Mouse (Mus musculus) lung, embryonic 14.5 days (tissue): ENCODE data around the gene 1110012L19Rik. TPM values are rescaled to one million over a fixed set of nuclear protein-coding genes. Genes with fewer than 3 reads are reported as not detected.
"Not testable (repeated sequence)": the region's sequence is repeated elsewhere in the genome, so short reads cannot be mapped to it uniquely, and the experiment has no call there.

Experiments used
- ATAC-seq: fragments of 200-750 bp; cut with Nextera tagmentation; 2 replicates; pipeline ENCODE4 v1.8.0; 2017; ENCODE audit warnings: mild to moderate bottlenecking, moderate TSS enrichment, moderate library complexity; ENCODE audit not compliant: insufficient read depth
- DNase-seq: peaks from one replicate; pipeline ENCODE4 v3.0.0-alpha.2; 2015
- H3K27ac ChIP-seq: fragments of 300-500 bp; sonication (generic); 2 replicates; pipeline ENCODE4 v1.5.1; 2014; ENCODE audit warnings: low read depth, mild to moderate bottlenecking, moderate library complexity
- H3K27me3 ChIP-seq: fragments of 300-500 bp; sonication (generic); 2 replicates; pipeline ENCODE4 v1.6.1; 2014; ENCODE audit warnings: low read length, control low read depth; ENCODE audit not compliant: insufficient read depth
- H3K36me3 ChIP-seq: fragments of 300-500 bp; sonication (generic); 2 replicates; pipeline ENCODE4 v1.6.1; 2014; ENCODE audit warnings: control low read depth; ENCODE audit not compliant: insufficient read depth
- H3K4me1 ChIP-seq: fragments of 300-500 bp; sonication (generic); 2 replicates; pipeline ENCODE4 v1.6.1; 2014; ENCODE audit warnings: antibody characterized with exemption, control low read depth; ENCODE audit not compliant: insufficient read depth
- H3K4me2 ChIP-seq: fragments of 300-500 bp; sonication (generic); 2 replicates; pipeline ENCODE4 v1.6.1; 2014; ENCODE audit warnings: mild to moderate bottlenecking
- H3K4me3 ChIP-seq: fragments of 300-500 bp; sonication (generic); 2 replicates; pipeline ENCODE4 v1.5.1; 2014; ENCODE audit warnings: low read depth, low read length
- H3K9ac ChIP-seq: fragments of 300-500 bp; sonication (generic); 2 replicates; pipeline ENCODE4 v1.6.1; 2014
- H3K9me3 ChIP-seq: fragments of 300-500 bp; sonication (generic); 2 replicates; pipeline ENCODE4 v1.6.1; 2016; ENCODE audit warnings: low read depth, low read length, control low read depth
- CTCF ChIP-seq: IDR thresholded peaks from 2 replicates; pipeline ENCODE4 v1.5.1; 2016; ENCODE audit warnings: antibody characterized with exemption, low read depth
- WGBS: fragments of 180-500 bp; shearing (Covaris S2); extraction: QIAGEN DNeasy Blood & Tissue Kit; methylation state at CpG from one replicate; pipeline ENCODE4 v1.1.7; 2014; 5-methylcytosine and 5-hydroxymethylcytosine counted together
- polyA plus RNA-seq: library from polyadenylated mRNA; unstranded; fragments of >200 nt; fragmentation: Nextera tagmentation; extraction: Ambion mirVana; gene quantifications from 2 replicates; pipeline ENCODE4 v1.2.1, GENCODE M21; 2014

Gene 1110012L19Rik
- polyA plus RNA-seq, result 28.2 and 30.6 TPM in 2 replicates

- H3K27ac ChIP-seq, result peak within 1 kb of the TSS; percentile 78
- peak within 1 kb of the TSS; percentile 49 for H3K9ac ChIP-seq
- no peaks in the 10 kb centered on the region for H3K9me3 ChIP-seq
- no peak for TF ChIP-seq CTCF
- 6% methylated on average over 22 of the region's 22 CpGs for WGBS
- peak; percentile 90 for DNase-seq
- H3K4me2 ChIP-seq, result peak within 1 kb of the TSS; percentile 62
- ATAC-seq, result peak; percentile 95
- 0 out of 2 replicates have a peak, but pooled peaks cover 5% of the 10 kb centered on the region for H3K36me3 ChIP-seq
- H3K4me1 ChIP-seq, result no peaks in the 10 kb centered on the region
- peak within 1 kb of the TSS; percentile 51 for H3K4me3 ChIP-seq
- no peaks in the 10 kb centered on the region for H3K27me3 ChIP-seq
Measured at GRCm38 (mm10) chrX:70385276-70385961, at the start of gene 1110012L19Rik. Gene 1110012L19Rik, plus strand, starts transcription at chrX:70385877.

DNA sequence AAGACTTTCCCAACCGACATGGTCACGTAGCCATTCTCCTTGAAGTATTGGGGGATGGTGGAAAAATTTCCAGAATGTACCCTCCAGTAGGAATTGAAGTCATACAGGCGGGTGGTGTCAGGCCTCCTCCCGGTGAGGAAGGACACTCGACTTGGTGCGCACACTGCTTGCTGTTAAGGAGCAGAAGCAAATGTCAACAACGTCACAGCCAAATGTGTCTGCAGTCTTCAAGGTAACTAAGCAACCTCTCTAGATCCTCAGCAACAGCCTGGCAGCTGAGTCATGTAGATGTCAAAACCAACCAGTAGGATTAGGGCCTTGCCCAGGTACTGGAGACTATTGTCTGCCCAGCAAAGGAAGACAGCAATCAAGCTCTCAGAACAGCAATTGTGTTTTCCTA lies 22.7 kb upstream of the 1110012L19Rik start:
- 74% methylated on average over 7 of the region's 7 CpGs for WGBS
- H3K4me3 ChIP-seq, result no peak overlapping the region
- H3K9me3 ChIP-seq, result no peaks in the 10 kb centered on the region
- peaks cover 17% of the 10 kb centered on the region; the same call in 1 of the 2 replicates for H3K36me3 ChIP-seq
- no peak overlapping the region for H3K27ac ChIP-seq
- H3K4me2 ChIP-seq, result no peak overlapping the region
- H3K4me1 ChIP-seq, result no peaks in the 10 kb centered on the region
- DNase-seq (no peak), ATAC-seq (no peak)
- H3K27me3 ChIP-seq, result no peaks in the 10 kb centered on the region
- H3K9ac ChIP-seq, result no peak overlapping the region
- TF ChIP-seq CTCF, result no peak

GRCm38 (mm10) chrX:70363446-70363845 lies 22.2 kb upstream of the 1110012L19Rik start:
- Histone ChIP-seq H3K9ac (no peak overlapping the region), H3K27ac (no peak overlapping the region), H3K9me3 (no peaks in the 10 kb centered on the region), H3K4me1 (no peaks in the 10 kb centered on the region), H3K4me2 (no peak overlapping the region; the same call in 1 of the 2 replicates), H3K4me3 (no peak overlapping the region), H3K36me3 (peaks cover 13% of the 10 kb centered on the region; the same call in 1 of the 2 replicates), H3K27me3 (no peaks in the 10 kb centered on the region)
- DNase-seq, result no peak
- ATAC-seq, result no peak
- TF ChIP-seq CTCF, result no peak
- WGBS, result 77% methylated on average over 5 of the region's 5 CpGs

DNA sequence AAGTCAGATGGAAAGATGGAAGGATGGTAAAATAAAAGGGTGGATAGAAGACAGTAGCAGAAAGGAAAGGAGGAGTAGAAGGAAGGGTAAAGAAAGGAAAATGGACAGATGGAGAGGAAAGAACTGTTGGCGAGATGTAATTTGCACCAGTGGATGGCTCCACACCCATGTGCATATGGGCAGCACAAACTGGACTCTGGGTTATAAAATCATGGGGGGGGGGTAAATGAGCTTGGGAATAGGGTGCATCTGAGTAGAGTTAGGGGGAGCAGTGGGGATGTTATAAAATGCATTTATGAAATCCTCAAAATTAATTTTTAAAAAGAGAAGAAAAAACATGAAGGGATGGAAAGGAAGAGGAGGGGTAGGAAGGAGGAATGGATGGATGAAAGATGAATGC lies 21.5 kb upstream of the 1110012L19Rik start:
- H3K36me3 ChIP-seq, result peaks cover 8% of the 10 kb centered on the region; the same call in 1 of the 2 replicates
- H3K4me3 ChIP-seq, result peak overlapping the region; percentile 46
- H3K9ac ChIP-seq, result peak overlapping the region; percentile 49; the same call in 1 of the 2 replicates
- ATAC-seq (no peak), DNase-seq (no peak)
- H3K4me2 ChIP-seq, result peak overlapping the region; percentile 56
- WGBS, result 74% methylated on average over 1 of the region's 1 CpGs
- no peaks in the 10 kb centered on the region for H3K27me3 ChIP-seq
- no peaks in the 10 kb centered on the region for H3K9me3 ChIP-seq
- no peaks in the 10 kb centered on the region for H3K4me1 ChIP-seq
- no peak overlapping the region for H3K27ac ChIP-seq
- no peak for TF ChIP-seq CTCF

DNA sequence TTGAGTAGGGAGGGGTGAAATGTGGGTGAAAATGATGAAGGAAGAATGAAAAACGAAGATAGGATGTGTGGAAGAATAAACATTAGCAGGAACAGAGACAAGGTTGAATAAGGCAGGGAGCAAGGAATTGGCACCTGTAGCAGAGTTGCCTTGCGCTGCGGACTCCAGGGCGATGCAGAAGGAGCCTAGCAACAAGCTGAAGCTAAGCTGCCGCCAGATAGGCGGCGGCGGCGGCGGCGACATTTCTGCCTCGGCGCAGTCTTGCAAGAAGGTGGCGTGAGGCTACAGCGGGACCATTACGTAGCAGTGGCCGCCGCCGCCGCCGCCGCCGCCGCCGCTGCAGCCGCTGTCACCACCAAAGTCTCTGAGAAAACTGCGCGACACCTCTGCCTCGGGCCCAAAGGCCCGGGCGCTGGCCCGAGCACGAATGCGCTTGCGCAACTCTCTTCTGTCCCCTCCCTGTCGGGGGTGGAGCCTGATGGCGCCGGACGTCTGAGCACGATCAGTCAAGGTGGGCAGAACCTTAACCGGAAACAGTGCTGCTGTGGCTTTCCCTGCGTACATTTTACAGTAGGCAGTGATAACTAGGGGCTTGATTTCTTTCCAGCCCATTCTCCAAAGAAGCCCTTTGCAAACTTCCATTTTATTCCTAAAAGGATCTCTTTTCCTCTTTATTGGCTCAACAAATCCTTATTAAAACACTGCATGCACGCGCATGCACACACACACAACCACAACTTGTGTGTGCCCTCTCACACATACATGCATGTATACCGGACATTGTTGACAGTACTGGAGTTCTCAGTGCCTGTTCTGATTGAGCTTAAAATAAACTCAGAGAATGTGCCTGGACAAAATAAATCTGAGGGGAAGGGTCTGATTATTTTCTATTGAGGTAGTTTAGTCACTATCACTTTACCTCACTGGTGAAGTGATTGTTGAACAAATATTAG lies 20.7 kb upstream of the 1110012L19Rik start, which contains the start of gene Ids:
Ids (minus strand) TSS at position 424 of the 953 bp plus-strand sequence.
- Histone ChIP-seq H3K36me3 (peaks cover 8% of the 10 kb centered on the region; the same call in 1 of the 2 replicates), H3K9me3 (no peaks in the 10 kb centered on the region), H3K27me3 (no peaks in the 10 kb centered on the region), H3K27ac (no peak within 1 kb of the TSS), H3K4me2 (peak within 1 kb of the TSS; percentile 56), H3K9ac (peak within 1 kb of the TSS; percentile 49), H3K4me1 (no peaks in the 10 kb centered on the region), H3K4me3 (peak within 1 kb of the TSS; percentile 46)
- 17% methylated on average over 33 of the region's 45 CpGs for WGBS
- peak; percentile 96 for ATAC-seq
- no peak for TF ChIP-seq CTCF
- peak; percentile 92 for DNase-seq

DNA sequence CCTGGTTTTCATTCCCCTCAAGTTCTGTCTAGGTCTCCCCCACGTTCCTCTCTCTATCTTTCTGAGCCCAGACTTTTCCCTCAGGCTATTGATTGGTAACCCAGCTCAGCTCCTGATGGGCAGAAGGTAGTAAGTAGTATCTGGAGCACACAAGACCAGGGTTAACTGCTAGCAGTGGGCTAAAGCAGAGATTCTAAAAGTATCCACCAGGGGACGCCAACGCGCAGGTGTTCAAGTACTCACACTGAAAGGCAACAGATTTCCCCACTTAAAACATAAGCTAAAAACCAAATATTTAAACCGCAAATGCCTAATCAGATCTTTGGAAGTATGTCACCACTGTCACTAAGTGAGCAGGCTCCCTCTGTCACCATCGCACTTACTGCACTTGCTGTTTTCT lies 15.9 kb upstream of the 1110012L19Rik start:
- not testable (repeated sequence) for H3K4me2 ChIP-seq, H3K9ac ChIP-seq, ATAC-seq, DNase-seq, H3K36me3 ChIP-seq, H3K27ac ChIP-seq, H3K4me3 ChIP-seq, H3K9me3 ChIP-seq, H3K4me1 ChIP-seq, H3K27me3 ChIP-seq
- WGBS, result 22% methylated on average over 1 of the region's 6 CpGs

- not testable (repeated sequence) for H3K27ac ChIP-seq, H3K4me3 ChIP-seq, DNase-seq, H3K36me3 ChIP-seq, H3K9ac ChIP-seq, H3K4me2 ChIP-seq, H3K9me3 ChIP-seq, H3K27me3 ChIP-seq, H3K4me1 ChIP-seq
- ATAC-seq, result peak; percentile 56; the same call in 1 of the 2 replicates
- WGBS, result 72% methylated on average over 4 of the region's 6 CpGs
Measured at GRCm38 (mm10) chrX:70374469-70375110, 11.1 kb upstream of the 1110012L19Rik start.
